Mouse (Mus musculus) spleen, adult 2 months (tissue): ENCODE data around the gene Grpel1. TPM values are rescaled to one million over a fixed set of nuclear protein-coding genes. Genes with fewer than 3 reads are reported as not detected.

ENCODE experiments used
- DNase-seq, 2 experiments: peaks; one replicate each; pipeline versions ENCODE4 v3.0.0 to v3.0.0-alpha.2; 2012 to 2021; ENCODE audit warnings: low spot score in 2 of 2, low read depth in 1 of 2
- H3K27ac ChIP-seq: fragments of 200-500 bp; 2 replicates; pipeline ENCODE4 v1.5.1; 2012; ENCODE audit warnings: low read length, inconsistent platforms; ENCODE audit not compliant: insufficient read depth
- H3K27me3 ChIP-seq: fragments of 200-500 bp; 2 replicates; pipeline ENCODE4 v1.6.1; 2012; ENCODE audit warnings: mild to moderate bottlenecking, moderate library complexity, low read length, inconsistent platforms; ENCODE audit not compliant: control insufficient read depth, insufficient read depth
- H3K36me3 ChIP-seq: fragments of 200-500 bp; 2 replicates; pipeline ENCODE4 v1.6.1; 2012; ENCODE audit warnings: mild to moderate bottlenecking, low read length, inconsistent platforms; ENCODE audit not compliant: control insufficient read depth, insufficient read depth
- H3K4me1 ChIP-seq: fragments of 200-500 bp; 2 replicates; pipeline ENCODE4 v1.6.1; 2011; ENCODE audit warnings: inconsistent platforms; ENCODE audit not compliant: control insufficient read depth, insufficient read depth, insufficient read length
- H3K4me3 ChIP-seq: fragments of 200-500 bp; 2 replicates; pipeline ENCODE4 v1.5.1; 2011; ENCODE audit warnings: mild to moderate bottlenecking, inconsistent platforms; ENCODE audit not compliant: insufficient read depth, insufficient read length; ENCODE audit errors: extremely low read depth
- CTCF ChIP-seq: fragments of 200-500 bp; IDR thresholded peaks from 2 replicates; pipeline ENCODE4 v1.5.1; 2011; ENCODE audit warnings: mild to moderate bottlenecking, inconsistent platforms; ENCODE audit not compliant: insufficient read depth, insufficient read length, insufficient replicate concordance; ENCODE audit errors: extremely low read depth
- POLR2A ChIP-seq: fragments of 200-500 bp; IDR thresholded peaks from 2 replicates; pipeline ENCODE4 v1.6.1; 2011; ENCODE audit warnings: low read depth, low read length, inconsistent platforms
- WGBS: fragments of 180-500 bp; shearing (Covaris S2); methylation state at CpG from one replicate; pipeline ENCODE4 v1.1.7; 2018; 5-methylcytosine and 5-hydroxymethylcytosine counted together
- polyA plus RNA-seq: library from polyadenylated mRNA; depleted of rRNA; stranded (reverse); fragments of >200 nt; gene quantifications from 2 replicates; pipeline ENCODE4 v1.2.3, GENCODE M21; 2012

Gene Grpel1
- polyA plus RNA-seq, 1 experiment, result 6.4 TPM

DNA sequence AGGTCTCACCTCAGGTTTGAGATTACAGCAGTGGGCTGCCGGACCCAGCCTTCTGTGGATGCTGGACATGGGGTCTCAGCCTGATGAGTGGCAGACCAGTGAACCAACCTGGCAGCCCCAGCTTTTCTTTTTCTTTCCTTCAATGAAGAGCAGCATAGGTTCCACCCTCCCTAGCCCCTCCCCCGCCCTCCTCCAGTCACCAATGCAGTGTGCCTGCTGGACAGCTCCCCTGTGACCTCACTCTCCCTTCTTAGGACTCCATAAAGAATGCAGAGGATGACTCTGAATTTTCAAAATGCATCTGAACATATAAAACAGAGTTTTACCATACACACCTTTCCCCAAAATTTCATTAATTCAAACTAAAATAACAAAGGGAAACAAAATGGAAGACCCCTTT lies 33.1 kb upstream of the Grpel1 start:
- H3K4me3 ChIP-seq, result no peak overlapping the region
- DNase-seq, result no peak
- no peaks in the 10 kb centered on the region for H3K36me3 ChIP-seq
- TF ChIP-seq POLR2A (no peak), CTCF (no peak)
- peaks cover 2% of the 10 kb centered on the region; the same call in 1 of the 2 replicates for H3K4me1 ChIP-seq
- WGBS, result 73% methylated on average over 2 of the region's 2 CpGs
- no peaks in the 10 kb centered on the region for H3K27me3 ChIP-seq
- no peak overlapping the region for H3K27ac ChIP-seq

DNA sequence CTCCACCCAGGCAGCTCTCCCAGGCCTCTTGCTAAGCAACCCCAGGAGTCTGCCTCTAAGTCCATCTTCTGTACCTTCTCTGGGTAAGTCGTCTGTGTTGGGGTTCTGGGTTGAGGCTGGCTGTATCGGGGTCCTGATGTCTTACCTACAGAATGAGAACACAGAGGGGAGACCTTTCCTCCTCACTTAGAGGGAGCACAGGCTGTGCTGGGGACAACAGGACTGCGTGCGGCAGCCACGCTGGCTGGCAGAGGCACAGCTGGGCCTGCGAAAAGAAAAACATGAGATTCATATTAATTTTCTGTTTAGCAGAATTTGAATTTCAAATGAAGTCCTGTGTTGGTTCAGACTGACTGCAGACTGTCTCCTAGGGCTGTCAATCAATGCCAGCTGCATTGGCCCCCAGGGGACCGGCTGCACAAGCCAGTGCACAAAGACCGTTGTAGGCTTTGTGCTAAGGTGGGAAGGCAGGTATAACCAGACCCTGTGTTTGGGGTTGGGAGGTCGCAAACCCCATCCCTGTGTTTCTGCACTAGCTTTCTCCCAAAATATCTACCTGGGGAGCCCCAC lies 30.3 kb upstream of the Grpel1 start:
- TF ChIP-seq POLR2A (no peak), CTCF (no peak)
- H3K27me3 ChIP-seq, result no peaks in the 10 kb centered on the region
- 38% methylated on average over 9 of the region's 9 CpGs for WGBS
- H3K4me1 ChIP-seq, result peaks cover 2% of the 10 kb centered on the region; the same call in 1 of the 2 replicates
- no peak overlapping the region for H3K27ac ChIP-seq
- DNase-seq, result no peak
- H3K4me3 ChIP-seq, result no peak overlapping the region
- H3K36me3 ChIP-seq, result no peaks in the 10 kb centered on the region

DNA sequence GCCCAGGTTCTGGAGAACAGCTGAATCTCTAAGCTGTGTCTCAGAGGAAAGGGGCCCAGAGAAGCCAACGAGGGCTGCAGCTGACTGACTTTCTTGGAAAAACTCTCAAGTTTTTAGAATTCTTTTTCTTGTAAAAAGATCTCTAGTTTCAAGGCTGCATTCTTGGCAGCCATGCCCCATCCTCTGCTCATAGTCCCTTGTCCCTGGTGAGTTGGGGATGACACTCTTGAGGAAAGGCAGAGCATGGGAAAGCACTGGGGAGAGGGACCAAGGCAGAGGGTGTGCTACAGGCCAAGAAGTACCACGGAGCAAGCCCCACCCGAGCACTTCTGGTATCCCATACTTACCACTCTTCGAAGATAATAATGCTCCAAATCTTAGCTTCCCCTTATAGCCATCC lies 27.9 kb upstream of the Grpel1 start:
- H3K4me3 ChIP-seq, result no peak overlapping the region
- 67% methylated on average over 4 of the region's 4 CpGs for WGBS
- H3K27me3 ChIP-seq, result no peaks in the 10 kb centered on the region
- TF ChIP-seq CTCF (no peak), POLR2A (no peak)
- H3K27ac ChIP-seq, result no peak overlapping the region
- no peaks in the 10 kb centered on the region for H3K36me3 ChIP-seq
- no peak for DNase-seq
- peaks cover 2% of the 10 kb centered on the region; the same call in 1 of the 2 replicates for H3K4me1 ChIP-seq

DNA sequence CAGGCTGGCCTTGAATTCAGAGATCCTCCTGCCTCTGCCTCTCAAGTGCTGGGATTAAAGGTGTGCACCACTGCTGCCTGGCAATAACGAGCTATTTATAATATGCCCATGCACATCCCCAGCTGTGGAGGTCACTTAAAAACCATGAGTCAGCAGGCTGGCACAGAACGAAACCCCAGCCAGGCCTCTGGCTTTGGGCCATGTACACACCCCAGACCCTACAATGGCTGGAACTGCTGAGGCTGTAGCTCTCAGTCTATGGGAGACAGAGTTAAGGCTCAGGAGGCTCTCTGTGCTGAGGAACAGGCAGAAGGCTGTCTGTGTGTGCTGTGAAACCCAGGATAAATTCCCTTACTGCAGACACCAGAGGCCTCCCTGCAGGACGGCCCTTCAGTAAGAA lies 24.1 kb upstream of the Grpel1 start:
- Histone ChIP-seq H3K27ac (no peak overlapping the region), H3K4me1 (no peaks in the 10 kb centered on the region), H3K36me3 (no peaks in the 10 kb centered on the region), H3K27me3 (no peaks in the 10 kb centered on the region), H3K4me3 (no peak overlapping the region)
- no peak for DNase-seq
- TF ChIP-seq POLR2A, result no peak
- no peak for TF ChIP-seq CTCF
- 59% methylated on average over 3 of the region's 3 CpGs for WGBS

GRCm38 (mm10) chr5:36444611-36445010 lies 20.2 kb upstream of the Grpel1 start:
- no peak for DNase-seq
- Histone ChIP-seq H3K4me3 (no peak overlapping the region), H3K27me3 (no peaks in the 10 kb centered on the region), H3K27ac (no peak overlapping the region), H3K36me3 (no peaks in the 10 kb centered on the region), H3K4me1 (no peaks in the 10 kb centered on the region)
- 57% methylated on average over 4 of the region's 4 CpGs for WGBS
- TF ChIP-seq CTCF (no peak), POLR2A (no peak)

DNA sequence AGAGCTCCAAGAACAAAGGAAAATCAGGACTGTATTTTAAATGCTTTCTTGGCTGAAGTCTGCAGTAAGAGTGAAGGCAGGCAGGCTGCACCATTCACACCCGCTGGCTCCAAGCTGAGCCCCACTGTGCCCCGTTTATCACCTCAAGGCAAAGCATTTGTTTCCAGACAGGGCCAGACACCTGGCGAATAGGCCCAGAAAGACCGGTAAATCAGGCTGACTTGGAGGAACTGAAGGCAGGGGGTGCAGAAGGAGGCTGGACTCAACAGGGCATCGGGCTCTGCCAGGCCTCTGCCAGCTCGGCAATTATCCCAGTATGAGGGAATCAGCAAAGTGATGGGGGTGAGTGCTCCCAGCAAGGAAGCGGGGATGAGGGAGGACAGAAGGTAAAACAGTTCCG lies 19.8 kb upstream of the Grpel1 start:
- H3K36me3 ChIP-seq, result no peaks in the 10 kb centered on the region
- no peaks in the 10 kb centered on the region for H3K27me3 ChIP-seq
- no peak overlapping the region for H3K27ac ChIP-seq
- TF ChIP-seq CTCF (no peak), POLR2A (no peak)
- DNase-seq, result no peak
- no peaks in the 10 kb centered on the region for H3K4me1 ChIP-seq
- H3K4me3 ChIP-seq, result no peak overlapping the region
- 47% methylated on average over 8 of the region's 8 CpGs for WGBS

GRCm38 (mm10) chr5:36446166-36446890 lies 18.5 kb upstream of the Grpel1 start:
- TF ChIP-seq POLR2A (no peak), CTCF (no peak)
- 40% methylated on average over 9 of the region's 9 CpGs for WGBS
- H3K4me1 ChIP-seq, result peaks cover 2% of the 10 kb centered on the region; the same call in 1 of the 2 replicates
- H3K36me3 ChIP-seq, result no peaks in the 10 kb centered on the region
- no peak for DNase-seq
- H3K27ac ChIP-seq, result no peak overlapping the region
- H3K4me3 ChIP-seq, result no peak overlapping the region
- H3K27me3 ChIP-seq, result no peaks in the 10 kb centered on the region
